In genomic region chr5:105787577-105787976, GRCm38 (mm10) we compare ENCODE assay signal across 10 mouse cellular contexts.
A peak's percentile ranks its signal among the peaks of the same experiment; 100 is the strongest.
DNase-seq lines count a peak whose midpoint lies in the region; ATAC-seq lines count a peak whose summit lies in the region.
"Had no signal": no experiment of that assay in that cellular context is flagged by ENCODE, and none has a peak within 500 bp of the region (broad histone marks: within the 10 kb centered on the region; RNA-seq: fewer than 3 reads in every experiment).

No protein-coding gene starts in this region.

- H3K27me3 ChIP-seq in forebrain, embryonic 13.5 days = no peaks in the 10 kb centered on the region
- H3K27me3 ChIP-seq in forebrain, embryonic 12.5 days = no peaks in the 10 kb centered on the region
- H3K27me3 ChIP-seq in kidney, embryonic 16.5 days (ENCODE audit: insufficient read depth, low read length) = no peaks in the 10 kb centered on the region
- H3K27me3 ChIP-seq in stomach, embryonic 14.5 days (ENCODE audit: control insufficient read depth, insufficient read depth, low read length) = no peaks in the 10 kb centered on the region
- H3K27me3 ChIP-seq: liver, embryonic 12.5 days had no signal

- no peak for ATAC-seq in forebrain, embryonic 13.5 days
- ATAC-seq in forebrain, embryonic 12.5 days (ENCODE audit: low FRiP score) = no peak
- no peak for ATAC-seq in kidney, embryonic 16.5 days (ENCODE audit: low FRiP score, low TSS enrichment)
- no peak for ATAC-seq in stomach, embryonic 14.5 days (ENCODE audit: insufficient number of reproducible peaks, insufficient read depth, low FRiP score, low read depth)
- ATAC-seq: liver, embryonic 12.5 days had no signal

- no peak for DNase-seq in kidney, adult 11 months
- peak; percentile 64 for DNase-seq in kidney, postnatal 10 days
- DNase-seq in layer of hippocampus, adult 9-11 months = no peak
- DNase-seq in ovary, postnatal 14 days (ENCODE audit: low spot score) = no peak

- no peaks in the 10 kb centered on the region for H3K36me3 ChIP-seq in forebrain, embryonic 13.5 days (ENCODE audit: poor library complexity, severe bottlenecking)
- H3K36me3 ChIP-seq in forebrain, embryonic 12.5 days (replicated peaks) = no peaks in the 10 kb centered on the region
- no peaks in the 10 kb centered on the region for H3K36me3 ChIP-seq in kidney, embryonic 16.5 days (ENCODE audit: insufficient read depth, low read length)
- no peaks in the 10 kb centered on the region for H3K36me3 ChIP-seq in stomach, embryonic 14.5 days (ENCODE audit: control insufficient read depth, insufficient read depth, low read length)
- H3K36me3 ChIP-seq: heart, embryonic 10.5 days; liver, embryonic 12.5 days had no signal

- no peak overlapping the region for H3K9ac ChIP-seq in forebrain, embryonic 13.5 days
- no peak overlapping the region for H3K9ac ChIP-seq in forebrain, embryonic 12.5 days
- H3K9ac ChIP-seq in kidney, embryonic 16.5 days (replicated peaks; ENCODE audit: low read length) = peak overlapping the region; percentile 16; the same call in 1 of the 2 replicates
- no peak overlapping the region for H3K9ac ChIP-seq in stomach, embryonic 14.5 days (replicated peaks; ENCODE audit: low read depth, low read length)
- H3K9ac ChIP-seq: liver, embryonic 12.5 days had no signal

- H3K9me3 ChIP-seq in forebrain, embryonic 13.5 days (replicated peaks) = no peaks in the 10 kb centered on the region
- H3K9me3 ChIP-seq in forebrain, embryonic 12.5 days = no peaks in the 10 kb centered on the region
- H3K9me3 ChIP-seq in kidney, embryonic 16.5 days (ENCODE audit: low read length) = no peaks in the 10 kb centered on the region
- no peaks in the 10 kb centered on the region for H3K9me3 ChIP-seq in stomach, embryonic 14.5 days (ENCODE audit: control insufficient read depth, low read depth, low read length)
- H3K9me3 ChIP-seq: heart, embryonic 10.5 days; liver, embryonic 12.5 days had no signal

- no peak overlapping the region for H3K4me2 ChIP-seq in forebrain, embryonic 13.5 days
- no peak overlapping the region for H3K4me2 ChIP-seq in forebrain, embryonic 12.5 days
- no peak overlapping the region for H3K4me2 ChIP-seq in kidney, embryonic 16.5 days (replicated peaks; ENCODE audit: low read depth, low read length)
- no peak overlapping the region for H3K4me2 ChIP-seq in stomach, embryonic 14.5 days (replicated peaks; ENCODE audit: low read depth, low read length)
- H3K4me2 ChIP-seq: liver, embryonic 12.5 days had no signal

- peaks cover 42% of the 10 kb centered on the region for H3K4me1 ChIP-seq in forebrain, embryonic 13.5 days
- H3K4me1 ChIP-seq in forebrain, embryonic 12.5 days = peaks cover 25% of the 10 kb centered on the region
- H3K4me1 ChIP-seq in kidney, embryonic 16.5 days (ENCODE audit: insufficient read depth, low read length) = peaks cover 87% of the 10 kb centered on the region
- peaks cover 45% of the 10 kb centered on the region for H3K4me1 ChIP-seq in stomach, embryonic 14.5 days (ENCODE audit: control insufficient read depth, insufficient read depth, low read length)

- H3K4me3 ChIP-seq in forebrain, embryonic 13.5 days = no peak overlapping the region
- no peak overlapping the region for H3K4me3 ChIP-seq in forebrain, embryonic 12.5 days (replicated peaks)
- H3K4me3 ChIP-seq in kidney, embryonic 16.5 days (ENCODE audit: low read length) = no peak overlapping the region
- no peak overlapping the region for H3K4me3 ChIP-seq in stomach, embryonic 14.5 days (ENCODE audit: low read depth, low read length)
- H3K4me3 ChIP-seq: heart, embryonic 10.5 days; liver, embryonic 12.5 days had no signal

- 65% methylated on average over 10 of the region's 10 CpGs for WGBS in forebrain, embryonic 13.5 days
- WGBS in forebrain, embryonic 12.5 days = 79% methylated on average over 10 of the region's 10 CpGs
- 48% methylated on average over 10 of the region's 10 CpGs for WGBS in kidney, embryonic 16.5 days
- WGBS in stomach, embryonic 14.5 days = 52% methylated on average over 10 of the region's 10 CpGs

- H3K27ac ChIP-seq in forebrain, embryonic 13.5 days = peak overlapping the region; percentile 2; the same call in 1 of the 2 replicates
- H3K27ac ChIP-seq in forebrain, embryonic 12.5 days = no peak overlapping the region
- peak overlapping the region; percentile 43; the same call in 1 of the 2 replicates for H3K27ac ChIP-seq in kidney, embryonic 16.5 days (ENCODE audit: low read length)
- H3K27ac ChIP-seq in stomach, embryonic 14.5 days (ENCODE audit: low read length) = peak overlapping the region; percentile 23; the same call in 1 of the 2 replicates
- H3K27ac ChIP-seq: heart, embryonic 10.5 days; liver, embryonic 12.5 days had no signal
